Mouse (Mus musculus): ENCODE data around the gene Pmfbp1. TPM values are rescaled to one million over a fixed set of nuclear protein-coding genes. Genes with fewer than 3 reads are reported as not detected.

The Pmfbp1 gene
- total and polyA plus RNA-seq, 2 experiments from 2014 or later: 1.2 to 2.2 TPM

GRCm38 (mm10) chr8:109571139-109571538 lies 77.3 kb downstream of the Pmfbp1 start:
- DNase-seq (ENCODE audit: low spot score) (no peak), ATAC-seq (ENCODE audit: low FRiP score) (no peak)
- H3K36me3 ChIP-seq (ENCODE audit: insufficient read depth, low read length): 0 out of 2 replicates have a peak, but pooled peaks cover 11% of the 10 kb centered on the region
- no peak for TF ChIP-seq CTCF (IDR thresholded peaks at IDR 0.05)
- H3K4me2 ChIP-seq (ENCODE audit: low read depth, low read length, poor library complexity, severe bottlenecking): no peak overlapping the region
- H3K4me3 ChIP-seq (ENCODE audit: low read depth, low read length): no peak overlapping the region
- no peak overlapping the region for H3K27ac ChIP-seq (ENCODE audit: low read depth, low read length)
- no peaks in the 10 kb centered on the region for H3K9me3 ChIP-seq (ENCODE audit: low read length)
- 91% methylated on average over 12 of the region's 12 CpGs for WGBS
- no peak overlapping the region for H3K9ac ChIP-seq (replicated peaks; ENCODE audit: low read length, poor library complexity, severe bottlenecking)
- H3K4me1 ChIP-seq (ENCODE audit: insufficient read depth, low read length): peaks cover 6% of the 10 kb centered on the region; the same call in 1 of the 2 replicates
- H3K27me3 ChIP-seq (ENCODE audit: insufficient read depth, low read length): no peaks in the 10 kb centered on the region

DNA sequence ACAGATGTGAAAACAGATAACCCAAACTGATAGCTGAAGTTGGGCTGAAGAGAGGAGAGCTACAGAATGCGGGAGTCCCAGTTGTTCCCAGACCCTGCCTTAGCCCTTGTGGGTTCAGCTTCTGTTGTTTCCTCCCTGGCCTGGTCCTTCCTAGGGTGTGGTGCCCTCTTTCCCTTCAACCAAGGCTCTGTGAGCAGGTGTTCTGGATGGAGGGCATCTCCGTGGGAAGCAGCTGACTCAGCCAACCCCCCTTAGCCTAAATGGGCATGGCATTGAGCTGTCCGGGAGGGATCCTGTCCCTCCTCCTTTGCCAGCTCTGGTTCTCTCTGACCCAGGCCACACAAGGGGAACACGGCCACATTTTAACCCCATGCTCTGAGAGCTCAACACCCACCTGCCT lies 82.5 kb downstream of the Pmfbp1 start:
- Histone ChIP-seq H3K9ac (replicated peaks; ENCODE audit: low read length, poor library complexity, severe bottlenecking) (no peak overlapping the region), H3K4me3 (ENCODE audit: low read depth, low read length) (no peak overlapping the region), H3K36me3 (ENCODE audit: insufficient read depth, low read length) (0 out of 2 replicates have a peak, but pooled peaks cover 7% of the 10 kb centered on the region), H3K4me2 (ENCODE audit: low read depth, low read length, poor library complexity, severe bottlenecking) (no peak overlapping the region), H3K27me3 (ENCODE audit: insufficient read depth, low read length) (no peaks in the 10 kb centered on the region), H3K9me3 (ENCODE audit: low read length) (no peaks in the 10 kb centered on the region), H3K27ac (ENCODE audit: low read depth, low read length) (no peak overlapping the region), H3K4me1 (ENCODE audit: insufficient read depth, low read length) (no peaks in the 10 kb centered on the region)
- 79% methylated on average over 4 of the region's 4 CpGs for WGBS
- ATAC-seq (ENCODE audit: low FRiP score) (no peak), DNase-seq (ENCODE audit: low spot score) (no peak)
- TF ChIP-seq CTCF (IDR thresholded peaks at IDR 0.05): no peak

GRCm38 (mm10) chr8:109578900-109579301 lies 85.1 kb downstream of the Pmfbp1 start, which contains the start of gene Hp:
Hp (minus strand) TSS chr8:109579172.
- no peaks in the 10 kb centered on the region for H3K4me1 ChIP-seq (ENCODE audit: insufficient read depth, low read length)
- no peak for TF ChIP-seq CTCF (IDR thresholded peaks at IDR 0.05)

GRCm38 (mm10) chr8:109584293-109584692 lies 90.5 kb downstream of the Pmfbp1 start:
- ATAC-seq (ENCODE audit: low FRiP score): no peak
- no peaks in the 10 kb centered on the region for H3K36me3 ChIP-seq (ENCODE audit: insufficient read depth, low read length)
- no peak overlapping the region for H3K4me3 ChIP-seq (ENCODE audit: low read depth, low read length)
- H3K4me2 ChIP-seq (ENCODE audit: low read depth, low read length, poor library complexity, severe bottlenecking): no peak overlapping the region
- WGBS: 84% methylated on average over 4 of the region's 4 CpGs
- DNase-seq (ENCODE audit: low spot score): no peak
- H3K9me3 ChIP-seq (ENCODE audit: low read length): no peaks in the 10 kb centered on the region
- no peak overlapping the region for H3K27ac ChIP-seq (ENCODE audit: low read depth, low read length)
- no peaks in the 10 kb centered on the region for H3K4me1 ChIP-seq (ENCODE audit: insufficient read depth, low read length)
- H3K27me3 ChIP-seq (ENCODE audit: insufficient read depth, low read length): no peaks in the 10 kb centered on the region
- no peak overlapping the region for H3K9ac ChIP-seq (replicated peaks; ENCODE audit: low read length, poor library complexity, severe bottlenecking)
- TF ChIP-seq CTCF (IDR thresholded peaks at IDR 0.05): no peak

More at GRCm38 (mm10) chr8:109578900-109579301, 85.1 kb downstream of the Pmfbp1 start, which contains the start of gene Hp:
- Histone ChIP-seq H3K27me3 (ENCODE audit: insufficient read depth, low read length) (no peaks in the 10 kb centered on the region), H3K9me3 (ENCODE audit: low read length) (no peaks in the 10 kb centered on the region), H3K9ac (replicated peaks; ENCODE audit: low read length, poor library complexity, severe bottlenecking) (no peak within 1 kb of the TSS), H3K36me3 (ENCODE audit: insufficient read depth, low read length) (no peaks in the 10 kb centered on the region), H3K27ac (ENCODE audit: low read depth, low read length) (no peak within 1 kb of the TSS), H3K4me2 (ENCODE audit: low read depth, low read length, poor library complexity, severe bottlenecking) (no peak within 1 kb of the TSS), H3K4me3 (ENCODE audit: low read depth, low read length) (no peak within 1 kb of the TSS)
- no peak for ATAC-seq (ENCODE audit: low FRiP score)
- WGBS: 71% methylated on average over 8 of the region's 8 CpGs
- DNase-seq (ENCODE audit: low spot score): no peak

GRCm38 (mm10) chr8:109584830-109585229 lies 91.0 kb downstream of the Pmfbp1 start:
- no peak for ATAC-seq (ENCODE audit: low FRiP score)
- WGBS: 78% methylated on average over 3 of the region's 3 CpGs
- no peak overlapping the region for H3K27ac ChIP-seq (ENCODE audit: low read depth, low read length)
- H3K9ac ChIP-seq (replicated peaks; ENCODE audit: low read length, poor library complexity, severe bottlenecking): no peak overlapping the region
- no peak overlapping the region for H3K4me2 ChIP-seq (ENCODE audit: low read depth, low read length, poor library complexity, severe bottlenecking)
- no peak for TF ChIP-seq CTCF (IDR thresholded peaks at IDR 0.05)
- no peaks in the 10 kb centered on the region for H3K36me3 ChIP-seq (ENCODE audit: insufficient read depth, low read length)
- H3K27me3 ChIP-seq (ENCODE audit: insufficient read depth, low read length): no peaks in the 10 kb centered on the region
- H3K4me1 ChIP-seq (ENCODE audit: insufficient read depth, low read length): no peaks in the 10 kb centered on the region
- H3K4me3 ChIP-seq (ENCODE audit: low read depth, low read length): no peak overlapping the region
- no peaks in the 10 kb centered on the region for H3K9me3 ChIP-seq (ENCODE audit: low read length)
- DNase-seq (ENCODE audit: low spot score): no peak

DNA sequence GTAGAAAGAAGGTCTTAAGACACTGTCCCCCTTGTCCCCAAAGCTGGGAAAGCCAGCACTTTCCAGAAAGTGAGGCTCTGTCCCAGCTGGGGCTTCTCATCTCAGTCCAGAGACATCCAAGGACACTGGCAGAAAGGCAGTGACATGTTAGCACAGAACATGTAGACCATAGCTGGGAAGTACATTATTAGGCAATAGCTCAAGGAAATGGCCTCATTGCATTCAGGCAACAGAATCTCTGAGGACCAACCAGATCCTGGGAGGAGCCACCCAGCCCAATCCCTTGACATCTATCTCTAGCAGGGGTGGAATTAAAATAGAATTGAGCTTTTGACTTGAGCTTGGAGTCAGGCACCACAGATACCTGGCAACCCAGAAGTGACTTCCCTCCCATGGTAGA lies 91.8 kb downstream of the Pmfbp1 start:
- no peak overlapping the region for H3K9ac ChIP-seq (replicated peaks; ENCODE audit: low read length, poor library complexity, severe bottlenecking)
- ATAC-seq (ENCODE audit: low FRiP score) (no peak), DNase-seq (ENCODE audit: low spot score) (no peak)
- no peak overlapping the region for H3K4me2 ChIP-seq (ENCODE audit: low read depth, low read length, poor library complexity, severe bottlenecking)
- no peaks in the 10 kb centered on the region for H3K4me1 ChIP-seq (ENCODE audit: insufficient read depth, low read length)
- no peaks in the 10 kb centered on the region for H3K36me3 ChIP-seq (ENCODE audit: insufficient read depth, low read length)
- TF ChIP-seq CTCF (IDR thresholded peaks at IDR 0.05): no peak
- no peak overlapping the region for H3K4me3 ChIP-seq (ENCODE audit: low read depth, low read length)
- H3K27me3 ChIP-seq (ENCODE audit: insufficient read depth, low read length): no peaks in the 10 kb centered on the region
- no peak overlapping the region for H3K27ac ChIP-seq (ENCODE audit: low read depth, low read length)
- no peaks in the 10 kb centered on the region for H3K9me3 ChIP-seq (ENCODE audit: low read length)
